Mouse (Mus musculus): ENCODE data around the gene Tpm1.

- TF ChIP-seq CTCF (IDR thresholded peaks at IDR 0.05; ENCODE audit: low read depth, low read length) (no peak), POLR2A (IDR thresholded peaks at IDR 0.05; ENCODE audit: insufficient read depth, low read length) (no peak), EP300 (IDR thresholded peaks at IDR 0.05; ENCODE audit: insufficient read depth, low read depth, low read length) (no peak)
These were observed 70.7 kb downstream of the Tpm1 start for GRCm38 (mm10) chr9:66978468-66978867.

All from ES-Bruce4 (cell line).